Mouse (Mus musculus): ENCODE results near the gene Dock8. TPM values are rescaled to one million over a fixed set of nuclear protein-coding genes. Genes with fewer than 3 reads are reported as not detected.

The Dock8 gene
- polyA plus RNA-seq, 1 experiment from 2014 or later: 4.1 TPM

DNA sequence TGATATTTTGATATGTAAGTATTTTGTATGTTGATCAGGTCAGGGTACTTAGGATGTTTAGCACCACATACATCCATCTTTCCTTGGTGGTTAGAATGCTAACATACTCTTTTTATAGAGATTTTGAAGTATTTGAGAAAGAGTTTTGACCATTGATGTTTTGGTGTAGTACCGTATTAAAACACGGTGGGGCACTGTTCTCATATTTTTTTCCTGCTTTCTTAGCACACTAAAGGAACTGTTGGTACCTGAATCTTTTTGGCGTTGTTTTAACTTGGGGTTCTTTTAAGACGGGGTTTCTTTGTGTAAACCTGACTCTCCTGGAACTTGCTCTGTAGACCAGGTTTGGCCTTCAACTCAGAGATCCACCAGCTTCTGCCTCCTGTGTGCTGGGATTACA lies 133.0 kb downstream of the Dock8 start:
- 21% methylated on average over 4 of the region's 4 CpGs for WGBS
- ATAC-seq (ENCODE audit: low FRiP score): no peak

DNA sequence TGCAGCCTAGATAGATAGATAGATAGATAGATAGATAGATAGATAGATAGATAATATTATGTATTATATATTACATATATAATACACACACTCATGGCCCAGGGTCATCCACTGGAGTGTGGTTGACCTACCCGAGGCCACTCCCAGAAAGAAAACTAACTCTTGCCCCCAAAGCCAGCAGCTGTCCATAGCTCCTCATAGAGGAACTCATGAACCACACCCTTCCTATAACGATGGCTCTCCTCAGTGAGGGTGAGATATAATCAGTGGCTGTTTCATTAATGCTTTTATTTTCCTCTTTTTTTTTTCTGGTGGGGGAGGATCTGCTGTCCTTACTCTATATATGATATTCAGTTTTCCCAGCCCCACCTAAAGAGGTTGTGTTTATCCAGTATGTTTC lies 134.6 kb downstream of the Dock8 start:
- WGBS: 91% methylated on average over 2 of the region's 2 CpGs
- Histone ChIP-seq H3K9ac (ENCODE audit: low read depth, low read length) (no peak overlapping the region), H3K27ac (ENCODE audit: low read depth, low read length) (no peak overlapping the region), H3K4me3 (ENCODE audit: low read depth, low read length) (no peak overlapping the region), H3K9me3 (ENCODE audit: control insufficient read depth, low read length) (no peaks in the 10 kb centered on the region), H3K27me3 (ENCODE audit: control insufficient read depth, insufficient read depth, low read length) (no peaks in the 10 kb centered on the region), H3K36me3 (ENCODE audit: control insufficient read depth, insufficient read depth, low read length) (no peaks in the 10 kb centered on the region), H3K4me2 (replicated peaks; ENCODE audit: low read depth, low read length) (no peak overlapping the region), H3K4me1 (replicated peaks; ENCODE audit: control insufficient read depth, insufficient read depth, low read length) (no peaks in the 10 kb centered on the region)
- no peak for DNase-seq (ENCODE audit: low spot score)
- no peak for ATAC-seq (ENCODE audit: low FRiP score)

More for the DNA sequence above, 133.0 kb downstream of the Dock8 start:
- H3K27ac ChIP-seq (ENCODE audit: low read depth, low read length): no peak overlapping the region
- H3K36me3 ChIP-seq (ENCODE audit: control insufficient read depth, insufficient read depth, low read length): no peaks in the 10 kb centered on the region
- H3K9me3 ChIP-seq (ENCODE audit: control insufficient read depth, low read length): no peaks in the 10 kb centered on the region
- H3K4me3 ChIP-seq (ENCODE audit: low read depth, low read length): no peak overlapping the region
- H3K4me2 ChIP-seq (replicated peaks; ENCODE audit: low read depth, low read length): no peak overlapping the region
- peak; percentile 67 for DNase-seq (ENCODE audit: low spot score)
- no peak overlapping the region for H3K9ac ChIP-seq (ENCODE audit: low read depth, low read length)
- H3K27me3 ChIP-seq (ENCODE audit: control insufficient read depth, insufficient read depth, low read length): no peaks in the 10 kb centered on the region
- H3K4me1 ChIP-seq (replicated peaks; ENCODE audit: control insufficient read depth, insufficient read depth, low read length): no peaks in the 10 kb centered on the region

DNA sequence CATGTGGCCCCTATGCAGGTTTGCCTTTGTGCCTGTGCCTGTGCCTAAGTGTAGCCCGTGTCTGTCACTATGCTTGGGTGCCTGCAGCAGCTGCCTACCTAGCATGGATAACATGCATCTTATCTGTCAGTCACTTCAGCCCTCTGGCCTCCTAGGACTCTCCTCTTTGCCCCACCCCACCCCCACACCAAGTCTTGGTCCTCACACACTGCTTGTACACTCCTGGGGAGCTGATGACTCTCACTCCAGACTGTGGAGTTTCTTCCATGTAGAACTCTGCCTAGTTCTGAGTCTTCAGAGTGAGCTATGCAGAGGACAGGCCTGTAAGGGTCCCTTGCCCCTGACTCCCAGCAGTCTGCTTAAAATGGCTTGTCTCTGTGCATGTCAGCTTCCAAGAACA lies 136.8 kb downstream of the Dock8 start:
- DNase-seq (ENCODE audit: low spot score): no peak
- Histone ChIP-seq H3K4me1 (replicated peaks; ENCODE audit: control insufficient read depth, insufficient read depth, low read length) (no peaks in the 10 kb centered on the region), H3K4me3 (ENCODE audit: low read depth, low read length) (no peak overlapping the region), H3K9ac (ENCODE audit: low read depth, low read length) (no peak overlapping the region), H3K27ac (ENCODE audit: low read depth, low read length) (no peak overlapping the region), H3K9me3 (ENCODE audit: control insufficient read depth, low read length) (no peaks in the 10 kb centered on the region), H3K4me2 (replicated peaks; ENCODE audit: low read depth, low read length) (no peak overlapping the region), H3K27me3 (ENCODE audit: control insufficient read depth, insufficient read depth, low read length) (no peaks in the 10 kb centered on the region), H3K36me3 (ENCODE audit: control insufficient read depth, insufficient read depth, low read length) (no peaks in the 10 kb centered on the region)
- 90% methylated on average over 1 of the region's 1 CpGs for WGBS
- no peak for ATAC-seq (ENCODE audit: low FRiP score)

DNA sequence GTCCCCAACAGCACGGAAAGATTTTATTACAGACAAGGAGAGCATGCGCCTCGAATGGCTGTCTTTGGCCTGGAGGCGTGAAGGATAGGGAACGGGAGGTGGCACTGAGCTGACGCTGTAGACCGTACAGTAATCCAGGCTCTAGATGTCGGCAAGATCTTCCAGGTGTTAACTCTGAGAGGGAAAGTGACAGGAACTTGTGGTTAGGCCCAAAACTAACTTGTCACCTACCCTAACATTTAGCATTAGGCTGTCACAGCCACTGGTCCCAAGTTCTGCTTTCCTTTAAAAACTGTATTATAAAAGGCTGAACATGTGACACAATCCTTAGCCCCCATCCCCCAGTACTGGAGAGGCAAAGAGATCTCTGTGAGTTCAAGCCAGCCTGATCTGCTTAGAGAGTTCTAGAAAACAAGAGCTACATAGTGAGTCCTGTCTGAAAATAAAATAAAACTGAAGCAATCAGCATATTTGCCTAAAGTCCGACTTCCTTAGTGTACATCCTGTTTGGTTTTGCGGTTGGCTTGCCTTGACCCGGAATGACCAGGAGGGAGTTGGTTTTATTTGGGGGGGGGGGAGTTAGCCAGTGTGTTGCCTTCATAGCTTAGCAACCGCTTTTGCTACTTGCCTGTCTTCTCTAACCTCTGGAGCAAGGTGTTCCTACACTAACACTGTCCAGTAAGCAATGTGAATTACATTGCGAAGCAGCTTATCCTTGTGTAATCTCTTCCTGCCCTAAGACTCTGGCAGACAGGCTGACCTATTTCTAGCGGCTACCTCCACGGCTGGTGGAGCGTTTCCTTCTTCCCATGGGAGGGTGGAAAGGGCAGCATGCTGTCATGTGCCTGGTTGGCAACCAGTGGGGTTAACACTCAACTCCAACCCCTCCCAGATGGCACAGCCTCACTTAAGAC lies 138.8 kb downstream of the Dock8 start:
- no peaks in the 10 kb centered on the region for H3K36me3 ChIP-seq (ENCODE audit: control insufficient read depth, insufficient read depth, low read length)
- no peaks in the 10 kb centered on the region for H3K9me3 ChIP-seq (ENCODE audit: control insufficient read depth, low read length)
- H3K9ac ChIP-seq (ENCODE audit: low read depth, low read length): no peak overlapping the region
- ATAC-seq (ENCODE audit: low FRiP score): no peak
- no peak overlapping the region for H3K4me3 ChIP-seq (ENCODE audit: low read depth, low read length)
- H3K4me2 ChIP-seq (replicated peaks; ENCODE audit: low read depth, low read length): no peak overlapping the region
- no peaks in the 10 kb centered on the region for H3K27me3 ChIP-seq (ENCODE audit: control insufficient read depth, insufficient read depth, low read length)
- no peak for DNase-seq (ENCODE audit: low spot score)
- H3K27ac ChIP-seq (ENCODE audit: low read depth, low read length): no peak overlapping the region
- no peaks in the 10 kb centered on the region for H3K4me1 ChIP-seq (replicated peaks; ENCODE audit: control insufficient read depth, insufficient read depth, low read length)
- 88% methylated on average over 16 of the region's 16 CpGs for WGBS

DNA sequence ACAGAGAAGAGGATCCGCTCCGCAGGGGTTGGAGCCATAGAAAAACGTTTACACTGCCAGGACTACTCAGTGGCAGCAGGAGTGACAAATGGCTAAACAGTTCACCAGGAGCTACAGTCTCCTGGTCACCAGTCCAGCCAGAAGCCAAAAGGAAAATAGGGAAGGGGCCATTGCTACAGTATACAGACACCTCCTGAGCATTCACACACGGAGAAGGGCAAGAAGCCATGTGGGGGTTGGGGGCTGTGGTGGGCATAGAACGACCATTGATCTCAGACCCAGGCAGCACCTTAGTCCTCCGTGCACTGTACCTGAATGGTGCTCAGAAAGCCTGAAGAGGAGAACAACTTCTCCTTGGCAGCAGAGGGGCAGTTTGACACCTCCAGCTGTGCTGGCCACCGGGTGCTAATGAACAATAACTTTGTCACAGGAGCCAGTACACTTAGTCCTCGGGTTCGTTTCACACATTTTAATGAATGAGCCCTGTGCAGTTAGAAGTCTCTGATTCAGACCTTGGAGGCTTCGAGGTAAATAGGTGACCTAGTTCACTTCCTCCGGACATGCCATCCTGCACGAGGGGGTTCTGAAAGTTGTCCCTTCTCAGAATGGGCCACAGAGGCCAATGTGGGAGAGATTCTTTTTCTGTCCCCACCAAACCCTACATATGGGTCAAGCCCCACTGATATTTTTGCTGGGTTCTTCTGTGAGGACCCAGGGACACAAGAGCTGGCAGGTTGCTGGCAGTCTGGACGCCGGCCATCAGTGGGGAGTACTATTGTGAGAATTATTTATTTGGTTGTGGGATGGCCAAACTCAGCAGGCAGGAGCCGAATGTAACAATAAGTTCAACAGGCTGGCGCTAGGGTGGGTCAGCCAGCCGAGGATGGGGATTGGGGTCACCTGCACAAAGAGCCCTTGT lies 145.0 kb downstream of the Dock8 start:
- ATAC-seq (ENCODE audit: low FRiP score) (no peak), DNase-seq (ENCODE audit: low spot score) (no peak)
- Histone ChIP-seq H3K4me3 (ENCODE audit: low read depth, low read length) (no peak overlapping the region), H3K9ac (ENCODE audit: low read depth, low read length) (no peak overlapping the region), H3K27ac (ENCODE audit: low read depth, low read length) (no peak overlapping the region), H3K27me3 (ENCODE audit: control insufficient read depth, insufficient read depth, low read length) (no peaks in the 10 kb centered on the region), H3K9me3 (ENCODE audit: control insufficient read depth, low read length) (no peaks in the 10 kb centered on the region), H3K4me2 (replicated peaks; ENCODE audit: low read depth, low read length) (no peak overlapping the region), H3K4me1 (replicated peaks; ENCODE audit: control insufficient read depth, insufficient read depth, low read length) (no peaks in the 10 kb centered on the region), H3K36me3 (ENCODE audit: control insufficient read depth, insufficient read depth, low read length) (no peaks in the 10 kb centered on the region)
- WGBS: 39% methylated on average over 17 of the region's 17 CpGs

DNA sequence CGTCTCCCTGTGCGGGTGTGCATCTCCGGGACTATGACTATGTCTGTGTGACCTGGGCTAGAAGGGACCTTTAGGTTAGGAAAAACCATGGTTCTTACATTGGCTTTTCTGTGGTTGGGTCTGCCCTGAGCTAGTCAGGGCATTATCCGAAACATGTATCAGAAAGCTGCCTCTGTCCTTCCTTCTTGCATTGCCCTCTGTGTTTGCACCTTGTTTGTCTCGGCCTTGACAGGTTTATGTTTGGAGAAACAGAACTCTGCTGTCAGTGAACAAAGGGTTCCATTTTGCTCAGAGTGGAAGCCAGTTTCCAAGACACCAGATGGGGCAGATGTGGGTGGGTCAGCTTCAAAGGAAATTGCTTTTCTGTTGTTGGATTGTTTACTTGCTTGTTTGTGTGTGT lies 145.8 kb downstream of the Dock8 start:
- H3K9ac ChIP-seq (ENCODE audit: low read depth, low read length): no peak overlapping the region
- H3K36me3 ChIP-seq (ENCODE audit: control insufficient read depth, insufficient read depth, low read length): no peaks in the 10 kb centered on the region
- DNase-seq (ENCODE audit: low spot score): no peak
- H3K4me1 ChIP-seq (replicated peaks; ENCODE audit: control insufficient read depth, insufficient read depth, low read length): no peaks in the 10 kb centered on the region
- H3K27me3 ChIP-seq (ENCODE audit: control insufficient read depth, insufficient read depth, low read length): no peaks in the 10 kb centered on the region
- H3K4me3 ChIP-seq (ENCODE audit: low read depth, low read length): no peak overlapping the region
- no peak for ATAC-seq (ENCODE audit: low FRiP score)
- no peaks in the 10 kb centered on the region for H3K9me3 ChIP-seq (ENCODE audit: control insufficient read depth, low read length)
- no peak overlapping the region for H3K4me2 ChIP-seq (replicated peaks; ENCODE audit: low read depth, low read length)
- no peak overlapping the region for H3K27ac ChIP-seq (ENCODE audit: low read depth, low read length)
- WGBS: 70% methylated on average over 5 of the region's 5 CpGs

DNA sequence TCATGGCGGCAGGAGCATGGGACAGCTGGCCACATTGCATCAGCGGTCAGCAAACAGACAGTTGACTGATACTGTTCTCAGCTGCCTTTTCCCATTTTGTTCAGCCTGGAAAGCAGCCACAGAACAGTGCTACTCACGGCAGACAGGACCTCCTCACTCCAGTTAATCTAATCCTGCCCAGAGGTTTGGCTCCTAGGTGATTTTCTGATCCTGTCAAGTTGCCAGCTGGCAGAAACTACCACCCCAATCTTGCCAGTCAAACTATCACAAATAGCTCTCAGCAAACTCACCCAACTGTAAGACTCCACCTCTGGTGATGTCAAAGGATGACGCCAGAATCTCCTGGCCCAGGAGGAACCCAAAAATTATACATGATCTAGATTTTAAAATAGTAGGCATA lies 146.8 kb downstream of the Dock8 start:
- Histone ChIP-seq H3K4me2 (replicated peaks; ENCODE audit: low read depth, low read length) (no peak overlapping the region), H3K4me1 (replicated peaks; ENCODE audit: control insufficient read depth, insufficient read depth, low read length) (no peaks in the 10 kb centered on the region), H3K27ac (ENCODE audit: low read depth, low read length) (no peak overlapping the region), H3K9me3 (ENCODE audit: control insufficient read depth, low read length) (no peaks in the 10 kb centered on the region), H3K27me3 (ENCODE audit: control insufficient read depth, insufficient read depth, low read length) (no peaks in the 10 kb centered on the region), H3K4me3 (ENCODE audit: low read depth, low read length) (no peak overlapping the region), H3K36me3 (ENCODE audit: control insufficient read depth, insufficient read depth, low read length) (no peaks in the 10 kb centered on the region), H3K9ac (ENCODE audit: low read depth, low read length) (no peak overlapping the region)
- WGBS: 85% methylated on average over 4 of the region's 4 CpGs
- DNase-seq (ENCODE audit: low spot score) (no peak), ATAC-seq (ENCODE audit: low FRiP score) (no peak)

DNA sequence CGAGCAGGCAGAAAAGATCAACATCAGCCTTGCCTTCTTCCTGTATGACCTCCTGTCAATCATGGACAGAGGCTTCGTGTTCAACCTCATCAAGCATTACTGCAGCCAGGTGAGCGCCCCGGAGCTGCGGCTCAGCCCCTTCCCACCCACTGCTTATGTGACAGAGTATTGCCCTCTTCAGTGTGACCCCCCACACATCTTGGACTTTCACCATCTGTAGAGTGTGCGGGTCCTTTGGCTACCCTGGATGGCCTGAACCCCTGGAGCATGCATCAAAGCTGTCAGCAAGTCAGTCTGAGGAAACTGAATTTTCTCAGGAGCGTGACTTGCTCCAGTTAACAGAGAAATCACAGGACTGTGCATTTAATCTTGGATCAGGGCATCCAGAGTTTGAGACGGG lies 150.5 kb downstream of the Dock8 start:
- H3K36me3 ChIP-seq (ENCODE audit: control insufficient read depth, insufficient read depth, low read length): no peaks in the 10 kb centered on the region
- H3K27ac ChIP-seq (ENCODE audit: low read depth, low read length): no peak overlapping the region
- H3K4me2 ChIP-seq (replicated peaks; ENCODE audit: low read depth, low read length): no peak overlapping the region
- H3K9me3 ChIP-seq (ENCODE audit: control insufficient read depth, low read length): no peaks in the 10 kb centered on the region
- H3K9ac ChIP-seq (ENCODE audit: low read depth, low read length): no peak overlapping the region
- ATAC-seq (ENCODE audit: low FRiP score) (no peak), DNase-seq (ENCODE audit: low spot score) (no peak)
- H3K27me3 ChIP-seq (ENCODE audit: control insufficient read depth, insufficient read depth, low read length): no peaks in the 10 kb centered on the region
- H3K4me1 ChIP-seq (replicated peaks; ENCODE audit: control insufficient read depth, insufficient read depth, low read length): no peaks in the 10 kb centered on the region
- no peak overlapping the region for H3K4me3 ChIP-seq (ENCODE audit: low read depth, low read length)
- 49% methylated on average over 8 of the region's 8 CpGs for WGBS

Measured in hindbrain, embryonic 11.5 days (tissue).